Mouse (Mus musculus) embryonic facial prominence, embryonic 11.5 days (tissue): ENCODE measurements around the gene Nceh1. TPM values are rescaled to one million over a fixed set of nuclear protein-coding genes. Genes with fewer than 3 reads are reported as not detected.
"Not testable (repeated sequence)": the region's sequence is repeated elsewhere in the genome, so short reads cannot be mapped to it uniquely, and the experiment has no call there.

ENCODE experiments used
- ATAC-seq: fragments of 200-750 bp; cut with Nextera tagmentation; replicated peaks from 2 replicates; pipeline ENCODE4 v1.8.0; 2017; ENCODE audit warnings: low read depth; ENCODE audit not compliant: insufficient number of reproducible peaks, low FRiP score, low TSS enrichment
- DNase-seq: peaks from one replicate; pipeline ENCODE4 v3.0.0-alpha.2; 2015; ENCODE audit warnings: low spot score
- H3K27ac ChIP-seq: fragments of 300-500 bp; sonication (generic); replicated peaks from 2 replicates; pipeline ENCODE4 v1.5.1; 2014; ENCODE audit warnings: mild to moderate bottlenecking, low read depth, low read length, control low read depth
- H3K27me3 ChIP-seq: fragments of 300-500 bp; sonication (generic); 2 replicates; pipeline ENCODE4 v1.6.1; 2014; ENCODE audit warnings: mild to moderate bottlenecking, low read length, moderate library complexity, mixed read lengths; ENCODE audit not compliant: control insufficient read depth, insufficient read depth
- H3K36me3 ChIP-seq: fragments of 300-500 bp; sonication (generic); replicated peaks from 2 replicates; pipeline ENCODE4 v1.6.1; 2014; ENCODE audit warnings: low read depth, mild to moderate bottlenecking, low read length, moderate library complexity, mixed read lengths; ENCODE audit not compliant: control insufficient read depth, insufficient read depth
- H3K4me1 ChIP-seq: fragments of 300-500 bp; sonication (generic); 2 replicates; pipeline ENCODE4 v1.6.1; 2014; ENCODE audit warnings: low read length, mixed read lengths; ENCODE audit not compliant: control insufficient read depth, insufficient read depth
- H3K4me2 ChIP-seq: fragments of 300-500 bp; sonication (generic); 2 replicates; pipeline ENCODE4 v1.6.1; 2014; ENCODE audit warnings: low read depth, mild to moderate bottlenecking, control low read depth, low read length, moderate library complexity
- H3K4me3 ChIP-seq: fragments of 300-500 bp; sonication (generic); 2 replicates; pipeline ENCODE4 v1.5.1; 2014; ENCODE audit warnings: low read depth, low read length, control low read depth
- H3K9ac ChIP-seq: fragments of 300-500 bp; sonication (generic); replicated peaks from 2 replicates; pipeline ENCODE4 v1.6.1; 2014; ENCODE audit warnings: mild to moderate bottlenecking, control low read depth, low read length
- H3K9me3 ChIP-seq: fragments of 300-500 bp; sonication (generic); replicated peaks from 2 replicates; pipeline ENCODE4 v1.6.1; 2016; ENCODE audit warnings: mild to moderate bottlenecking, low read length, inconsistent platforms, mixed read lengths; ENCODE audit not compliant: control insufficient read depth
- WGBS: fragments of 180-500 bp; shearing (Covaris S2); extraction: QIAGEN DNeasy Blood & Tissue Kit; methylation state at CpG from one replicate; pipeline ENCODE4 v1.1.7; 2014; 5-methylcytosine and 5-hydroxymethylcytosine counted together
- polyA plus RNA-seq: library from polyadenylated mRNA; unstranded; fragments of >200 nt; fragmentation: Nextera tagmentation; extraction: Ambion mirVana; gene quantifications from 2 replicates; pipeline ENCODE4 v1.2.1, GENCODE M21; 2014

The Nceh1 gene
- polyA plus RNA-seq, 1 experiment from 2014 or later = 2.2 TPM

- H3K27ac ChIP-seq, DNase-seq, H3K4me3 ChIP-seq, ATAC-seq, H3K27me3 ChIP-seq, H3K4me1 ChIP-seq, H3K4me2 ChIP-seq, H3K9me3 ChIP-seq, H3K36me3 ChIP-seq, H3K9ac ChIP-seq: not testable (repeated sequence)
- 91% methylated on average over 4 of the region's 4 CpGs for WGBS
Observed at GRCm38 (mm10) chr3:27291411-27291810, 108.6 kb downstream of the Nceh1 start.

- ATAC-seq (no peak), DNase-seq (no peak)
- Histone ChIP-seq H3K36me3 (no peaks in the 10 kb centered on the region), H3K9me3 (no peaks in the 10 kb centered on the region), H3K4me1 (no peaks in the 10 kb centered on the region), H3K4me3 (no peak overlapping the region), H3K27ac (no peak overlapping the region), H3K27me3 (no peaks in the 10 kb centered on the region), H3K4me2 (no peak overlapping the region), H3K9ac (no peak overlapping the region)
- 65% methylated on average over 7 of the region's 7 CpGs for WGBS
Observed at GRCm38 (mm10) chr3:27293645-27294385, 111.0 kb downstream of the Nceh1 start.

GRCm38 (mm10) chr3:27300451-27300850, 117.7 kb downstream of the Nceh1 start:
- Histone ChIP-seq H3K27me3 (no peaks in the 10 kb centered on the region), H3K4me1 (no peaks in the 10 kb centered on the region), H3K27ac (no peak overlapping the region), H3K4me3 (no peak overlapping the region), H3K36me3 (no peaks in the 10 kb centered on the region), H3K9ac (no peak overlapping the region), H3K4me2 (no peak overlapping the region), H3K9me3 (no peaks in the 10 kb centered on the region)
- ATAC-seq (no peak), DNase-seq (no peak)
- WGBS = 85% methylated on average over 4 of the region's 4 CpGs

GRCm38 (mm10) chr3:27302339-27303022, 119.7 kb downstream of the Nceh1 start:
- no peak overlapping the region for H3K4me2 ChIP-seq
- DNase-seq (no peak), ATAC-seq (no peak)
- WGBS = 66% methylated on average over 9 of the region's 9 CpGs
- H3K4me1 ChIP-seq = no peaks in the 10 kb centered on the region
- no peaks in the 10 kb centered on the region for H3K36me3 ChIP-seq
- no peak overlapping the region for H3K9ac ChIP-seq
- H3K9me3 ChIP-seq = no peaks in the 10 kb centered on the region
- no peak overlapping the region for H3K27ac ChIP-seq
- H3K27me3 ChIP-seq = no peaks in the 10 kb centered on the region
- H3K4me3 ChIP-seq = no peak overlapping the region

GRCm38 (mm10) chr3:27306815-27307214, 124.0 kb downstream of the Nceh1 start:
- DNase-seq (no peak), ATAC-seq (no peak)
- Histone ChIP-seq H3K4me1 (no peaks in the 10 kb centered on the region), H3K27ac (no peak overlapping the region), H3K9ac (no peak overlapping the region), H3K4me2 (no peak overlapping the region), H3K27me3 (no peaks in the 10 kb centered on the region), H3K4me3 (no peak overlapping the region), H3K9me3 (no peaks in the 10 kb centered on the region), H3K36me3 (no peaks in the 10 kb centered on the region)
- 81% methylated on average over 10 of the region's 10 CpGs for WGBS

GRCm38 (mm10) chr3:27310973-27311372, 128.2 kb downstream of the Nceh1 start:
- 89% methylated on average over 7 of the region's 7 CpGs for WGBS
- Histone ChIP-seq H3K4me3 (no peak overlapping the region), H3K27ac (no peak overlapping the region), H3K4me2 (no peak overlapping the region), H3K9me3 (no peaks in the 10 kb centered on the region), H3K36me3 (no peaks in the 10 kb centered on the region), H3K27me3 (no peaks in the 10 kb centered on the region), H3K4me1 (no peaks in the 10 kb centered on the region), H3K9ac (no peak overlapping the region)
- DNase-seq = no peak
- no peak for ATAC-seq

GRCm38 (mm10) chr3:27311475-27311874, 128.7 kb downstream of the Nceh1 start:
- no peaks in the 10 kb centered on the region for H3K36me3 ChIP-seq
- no peaks in the 10 kb centered on the region for H3K9me3 ChIP-seq
- DNase-seq (no peak), ATAC-seq (no peak)
- no peak overlapping the region for H3K4me3 ChIP-seq
- H3K9ac ChIP-seq = no peak overlapping the region
- no peaks in the 10 kb centered on the region for H3K4me1 ChIP-seq
- H3K27ac ChIP-seq = no peak overlapping the region
- 89% methylated on average over 4 of the region's 4 CpGs for WGBS
- H3K4me2 ChIP-seq = no peak overlapping the region
- no peaks in the 10 kb centered on the region for H3K27me3 ChIP-seq

GRCm38 (mm10) chr3:27314506-27315164, 131.9 kb downstream of the Nceh1 start:
- Histone ChIP-seq H3K9ac (no peak overlapping the region), H3K4me2 (no peak overlapping the region), H3K36me3 (no peaks in the 10 kb centered on the region), H3K27me3 (no peaks in the 10 kb centered on the region), H3K4me3 (no peak overlapping the region), H3K9me3 (no peaks in the 10 kb centered on the region), H3K4me1 (no peaks in the 10 kb centered on the region), H3K27ac (no peak overlapping the region)
- DNase-seq (no peak), ATAC-seq (no peak)
- 73% methylated on average over 2 of the region's 2 CpGs for WGBS
